Comparison of ENCODE assay signal across 1 mouse cellular context in genomic region chr19:5967664-5968063, GRCm38 (mm10).
TF ChIP-seq lines count a peak whose summit lies in the region.

No protein-coding gene starts in this region.

TF ChIP-seq in MEL, 35 proteins besides CTCF, POLR2A, EP300 and RAD21 (continued from another document):
- TF ChIP-seq SIN3A (IDR thresholded peaks at IDR 0.05; ENCODE audit: low read length) = peak; percentile 37; the same call in 1 of the 2 replicates
- peak; percentile 90 for TF ChIP-seq RCOR1 (IDR thresholded peaks at IDR 0.05; ENCODE audit: low read depth, low read length)
- TF ChIP-seq TBP (IDR thresholded peaks at IDR 0.05; ENCODE audit: low read depth, low read length) = no peak
- TF ChIP-seq ZNF384 (IDR thresholded peaks at IDR 0.05; ENCODE audit: low read depth, low read length) = 0 out of 2 replicates have a peak, but pooled peaks have one; percentile 11
- no peak for TF ChIP-seq CHD1 (IDR thresholded peaks at IDR 0.05; ENCODE audit: low read depth, low read length)
- TF ChIP-seq E2F4 (IDR thresholded peaks at IDR 0.05; ENCODE audit: borderline replicate concordance, low read depth, low read length) = no peak
- peak; percentile 81 for TF ChIP-seq ETS1 (IDR thresholded peaks at IDR 0.05; ENCODE audit: low read depth, low read length)
- no peak for TF ChIP-seq USF1 (IDR thresholded peaks at IDR 0.05; ENCODE audit: low read depth, low read length)
- TF ChIP-seq ELF1 (IDR thresholded peaks at IDR 0.05; ENCODE audit: low read depth, low read length) = no peak
- peak; percentile 19; the same call in 1 of the 2 replicates for TF ChIP-seq SMC3 (IDR thresholded peaks at IDR 0.05; ENCODE audit: low read depth, low read length)
- TF ChIP-seq TAL1 (IDR thresholded peaks at IDR 0.05; ENCODE audit: low read length) = peak; percentile 75
- TF ChIP-seq BHLHE40 (IDR thresholded peaks at IDR 0.05; ENCODE audit: borderline replicate concordance, low read depth, low read length) = peak; percentile 91
- TF ChIP-seq MYB (IDR thresholded peaks at IDR 0.05; ENCODE audit: low read depth, low read length) = 0 out of 2 replicates have a peak, but pooled peaks have one; percentile 40
- TF ChIP-seq MXI1 (IDR thresholded peaks at IDR 0.05; ENCODE audit: low read depth, low read length) = peak; percentile 59; the same call in 1 of the 2 replicates
- no peak for TF ChIP-seq NELFE (IDR thresholded peaks at IDR 0.05; ENCODE audit: low read depth, low read length)
- TF ChIP-seq TCF12 (IDR thresholded peaks at IDR 0.05; ENCODE audit: low read depth, low read length) = peak; percentile 92
- no peak for TF ChIP-seq POLR2AphosphoS2 (IDR thresholded peaks at IDR 0.05; ENCODE audit: low read length)
